Mouse (Mus musculus) right cerebral cortex, postnatal 10 days (tissue): Measurements from ENCODE around the gene Mtmr3.
A peak's percentile ranks its signal among the peaks of the same experiment; 100 is the strongest.

Experiments used
- DNase-seq, 2 experiments: peaks; one replicate each; pipeline ENCODE4 v3.0.0; 2021; ENCODE audit warnings: low spot score in 2 of 2

Gene Mtmr3

DNA sequence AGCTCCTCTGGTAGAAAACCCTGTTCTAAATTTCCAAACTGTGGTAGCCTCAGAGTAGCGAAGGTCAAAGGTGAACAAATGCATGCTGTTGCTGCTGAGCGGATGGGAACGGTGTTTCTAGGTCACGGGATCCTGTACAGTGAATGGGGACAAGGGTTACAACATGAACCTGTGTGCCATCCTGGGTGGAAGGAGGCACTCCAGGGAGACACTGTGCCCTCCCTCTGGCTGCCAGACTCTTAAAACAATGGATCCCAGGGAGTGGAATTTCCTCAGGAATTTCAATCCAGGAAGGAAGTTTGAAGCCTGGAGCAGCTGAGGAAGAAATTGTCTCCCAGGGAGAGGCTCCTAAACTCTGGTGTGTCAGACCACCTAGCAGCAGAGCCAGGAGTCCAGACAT lies 128.5 kb downstream of the Mtmr3 start:
- DNase-seq, result no peak

DNA sequence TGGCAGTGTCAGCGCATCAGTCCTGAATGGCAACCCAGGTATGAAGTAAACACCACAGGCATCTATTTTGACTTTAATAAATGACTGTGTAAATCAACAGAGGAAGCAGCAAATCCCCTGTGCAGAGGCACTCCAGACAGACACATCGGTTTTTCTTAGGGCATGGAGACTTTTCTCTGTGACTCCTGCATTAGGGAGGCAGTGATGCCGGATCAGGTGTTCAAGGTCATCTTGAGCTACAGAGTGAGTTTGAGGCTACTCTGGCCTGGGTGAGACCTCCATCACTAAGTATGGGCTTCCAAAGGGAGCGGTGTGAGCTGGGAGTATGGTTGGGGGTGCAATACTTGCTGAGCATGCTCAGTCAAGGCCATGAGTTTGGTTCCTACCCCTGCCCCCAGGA lies 130.0 kb downstream of the Mtmr3 start:
- no peak for DNase-seq

DNA sequence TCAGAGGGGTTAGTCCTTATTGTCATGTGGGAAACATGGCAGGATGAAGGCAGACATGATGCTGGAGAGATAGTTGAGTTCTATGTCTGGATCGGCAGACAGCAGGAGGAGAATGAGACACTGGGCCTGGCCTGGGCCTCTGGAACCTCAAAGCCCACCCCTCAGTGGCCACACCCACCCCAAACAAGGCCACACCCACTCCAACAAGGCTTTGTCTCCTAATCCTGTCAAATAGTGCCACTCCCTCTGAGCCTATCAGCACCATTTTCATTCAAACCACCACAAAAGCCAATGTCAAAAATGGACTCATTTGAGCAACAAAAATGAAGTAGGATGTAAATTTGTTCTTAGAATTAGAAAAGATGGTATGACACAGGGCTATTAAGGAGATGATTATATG lies 130.5 kb downstream of the Mtmr3 start:
- DNase-seq, result no peak

- no peak for DNase-seq
Measured at GRCm38 (mm10) chr11:4462868-4463267, 131.8 kb downstream of the Mtmr3 start.

GRCm38 (mm10) chr11:4461154-4461553 lies 133.5 kb downstream of the Mtmr3 start:
- no peak for DNase-seq

DNA sequence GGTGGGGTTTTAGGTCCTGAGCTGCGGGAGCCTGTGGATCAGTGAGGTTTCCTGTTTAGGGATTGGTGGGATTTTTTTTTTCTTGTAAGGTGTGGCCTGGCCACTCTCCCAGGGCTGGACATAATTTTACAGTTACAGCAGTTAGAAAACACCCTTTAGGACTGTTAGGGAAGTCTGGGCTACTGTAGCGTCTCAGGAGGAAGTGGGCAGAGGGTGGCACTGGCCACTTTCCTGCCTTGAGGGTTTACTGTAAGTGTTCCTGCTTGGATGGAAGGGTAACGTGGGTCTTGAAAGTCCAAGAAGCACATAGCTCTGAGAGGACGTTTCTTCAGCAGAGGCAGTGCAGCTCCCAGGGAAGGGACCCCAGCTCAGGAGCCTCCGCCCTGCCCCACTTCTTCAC lies 134.0 kb downstream of the Mtmr3 start:
- no peak for DNase-seq

- no peak for DNase-seq
Measured at GRCm38 (mm10) chr11:4454895-4455535, 139.6 kb downstream of the Mtmr3 start.

DNA sequence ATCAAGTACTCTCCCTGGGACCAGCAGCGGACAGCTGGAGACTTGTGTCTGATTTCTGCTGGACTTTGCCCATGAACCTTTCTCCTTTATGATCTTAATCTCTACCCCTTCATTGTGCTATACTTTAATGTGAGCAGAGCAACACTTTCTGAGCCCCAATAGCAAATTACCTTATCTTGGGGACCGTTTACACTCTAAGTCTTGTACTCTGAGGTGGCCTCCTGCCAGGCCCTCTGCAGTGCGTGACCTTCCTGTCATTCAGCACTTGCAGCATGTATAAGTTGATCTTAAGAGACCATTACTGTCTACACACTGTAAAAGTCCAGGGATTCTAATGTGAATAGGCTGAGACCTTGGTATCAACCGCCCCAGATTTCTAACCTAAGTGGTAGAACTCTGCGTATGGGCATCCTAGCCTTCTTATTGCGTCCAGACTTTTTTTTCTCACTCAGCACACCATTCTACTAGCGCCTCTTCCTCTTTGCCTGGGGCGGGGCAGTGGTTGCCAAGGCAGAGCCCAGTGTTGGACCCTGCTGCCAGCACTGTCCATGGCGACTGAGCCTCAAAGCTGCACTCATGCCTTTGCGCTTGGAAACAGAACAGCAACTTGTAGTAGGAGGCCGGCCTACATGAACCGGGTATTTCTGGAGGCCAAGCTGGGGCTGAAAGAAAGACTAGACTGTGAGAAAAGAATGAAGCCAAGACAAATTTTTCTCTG lies 142.0 kb downstream of the Mtmr3 start:
- DNase-seq, result peak in 1 of 2 experiments; percentile 44

DNA sequence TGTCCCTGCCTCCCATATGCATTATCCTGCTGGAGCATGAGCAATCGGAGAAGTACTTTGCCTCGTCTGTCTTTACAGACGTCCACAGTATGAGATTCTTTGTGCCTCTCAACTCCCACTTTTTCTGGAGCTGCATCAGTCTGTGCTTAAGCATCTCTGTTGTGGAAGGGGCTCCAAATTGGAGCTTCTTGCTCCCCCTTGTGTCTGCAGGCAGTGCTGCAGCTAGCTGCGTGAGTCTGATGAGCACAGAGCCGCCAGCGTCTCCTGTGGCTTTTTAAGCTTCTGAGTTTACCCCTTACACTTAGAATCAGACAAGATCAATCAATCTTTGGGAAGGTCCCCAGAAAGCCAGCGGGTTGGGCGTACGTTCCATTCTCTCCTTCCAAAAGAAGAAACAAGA lies 143.5 kb downstream of the Mtmr3 start:
- DNase-seq, result peak; percentile 70 to 77

GRCm38 (mm10) chr11:4446195-4446868 lies 148.3 kb downstream of the Mtmr3 start:
- no peak for DNase-seq

DNA sequence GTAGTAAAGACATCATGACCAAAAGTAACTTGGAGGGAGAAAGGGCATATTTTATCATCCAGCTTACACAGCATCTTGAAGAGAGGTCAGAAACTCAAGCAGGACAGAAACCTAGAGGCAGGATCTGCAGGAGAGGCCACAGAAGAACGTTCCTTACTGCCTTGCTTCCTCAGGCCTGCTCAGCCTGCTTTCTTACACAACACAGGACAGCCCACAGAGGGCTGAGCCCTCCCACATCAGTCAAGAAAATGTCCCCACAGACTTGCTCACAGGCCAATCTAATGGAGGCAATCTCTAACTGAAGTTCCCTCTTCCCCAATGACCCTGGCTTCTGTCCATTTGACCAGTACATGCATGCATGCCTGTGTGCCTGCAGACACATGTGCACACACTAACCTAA lies 152.4 kb downstream of the Mtmr3 start:
- DNase-seq, result no peak

DNA sequence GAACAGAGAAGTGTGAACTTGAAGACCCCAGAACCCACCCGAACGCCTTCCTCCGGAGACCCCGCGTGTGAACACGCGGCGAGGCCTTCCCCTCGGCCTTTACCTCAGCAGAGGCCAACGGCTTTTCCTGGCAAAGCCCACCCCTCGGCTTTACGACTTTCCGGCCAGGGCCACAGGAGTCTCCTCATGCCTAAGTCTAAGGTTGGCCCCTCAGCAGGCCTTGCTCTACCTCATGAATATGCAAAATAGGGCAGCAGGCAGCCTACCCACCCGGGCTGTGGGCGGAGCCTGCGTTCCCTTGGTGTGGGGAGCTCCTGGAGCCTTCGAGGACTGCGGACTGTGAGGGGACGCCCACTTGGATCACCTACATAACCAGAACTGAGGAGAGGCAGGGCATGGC lies 153.7 kb downstream of the Mtmr3 start, which contains the start of gene Hormad2:
Hormad2 (minus strand) TSS at position 128 of the 400 bp plus-strand sequence.
- no peak for DNase-seq

DNA sequence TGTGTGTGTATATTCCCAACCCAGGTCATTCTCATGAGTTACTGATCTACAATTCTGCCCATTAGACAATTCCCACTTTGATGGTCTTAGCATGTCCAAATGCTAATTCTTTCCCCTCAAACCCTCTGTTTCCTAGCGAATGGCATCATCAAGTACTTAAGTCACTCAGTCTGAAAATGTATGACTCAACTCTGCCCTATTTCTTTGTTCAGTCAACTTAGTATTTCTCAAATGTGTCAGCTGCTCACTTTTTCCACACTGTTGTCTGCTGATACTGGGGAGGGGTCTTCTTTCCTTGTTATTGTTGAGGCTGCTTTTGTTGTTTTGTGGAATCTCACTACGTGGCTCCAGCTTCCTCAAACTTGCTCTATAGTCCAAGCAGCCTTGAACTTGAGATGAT lies 156.5 kb downstream of the Mtmr3 start:
- no peak for DNase-seq

DNA sequence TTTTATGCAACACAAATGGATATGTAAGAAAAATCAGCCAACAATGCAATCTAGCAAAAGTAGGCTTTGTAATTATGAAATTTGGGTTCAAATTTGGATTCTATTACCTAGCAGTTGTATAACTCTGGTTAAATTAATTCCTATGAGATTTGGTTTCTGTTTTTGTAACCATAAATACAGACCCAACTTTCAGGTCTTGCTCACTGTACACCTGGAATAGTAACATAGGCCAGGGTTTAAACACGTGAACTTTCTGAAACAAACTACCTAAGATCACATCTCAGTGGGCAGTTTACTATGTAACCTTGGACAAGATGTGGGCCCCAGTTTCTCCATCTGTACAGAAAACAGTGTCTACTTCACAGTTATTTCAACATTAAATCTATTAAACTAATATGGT lies 157.3 kb downstream of the Mtmr3 start:
- DNase-seq, result no peak

DNA sequence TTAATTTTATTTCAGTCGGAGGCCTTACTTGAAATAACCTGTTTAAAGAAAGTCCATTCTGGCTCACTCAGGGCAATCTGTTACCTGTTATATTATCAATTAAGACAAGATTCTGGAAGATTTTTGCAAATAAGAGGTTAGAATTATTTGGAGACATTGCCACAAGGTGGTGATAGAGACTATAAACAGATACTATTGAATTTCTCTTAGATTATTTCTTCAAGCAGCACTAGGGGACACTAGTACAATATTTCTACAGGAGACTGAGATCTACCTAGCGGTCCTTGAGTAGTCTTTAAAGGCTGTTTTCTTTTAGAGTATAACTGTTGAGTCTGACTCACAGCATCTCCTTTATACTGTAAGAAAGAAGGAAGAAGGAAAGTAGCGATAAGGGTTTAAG lies 158.0 kb downstream of the Mtmr3 start:
- no peak for DNase-seq

GRCm38 (mm10) chr11:4434461-4434860 lies 160.2 kb downstream of the Mtmr3 start:
- DNase-seq, result no peak
